Mouse (Mus musculus): ENCODE data around the gene Rhbdf2.
"Not testable (repeated sequence)": the region's sequence is repeated elsewhere in the genome, so short reads cannot be mapped to it uniquely, and the experiment has no call there.

Rhbdf2 gene

GRCm38 (mm10) chr11:116626299-116627071, at the start of gene Rhbdf2:
Rhbdf2 (minus strand) TSS chr11:116627019.
- DNase-seq (ENCODE audit: low spot score in 2 of 2), result no peak

GRCm38 (mm10) chr11:116676175-116676976, 49.6 kb upstream of the Rhbdf2 start:
- no peak for DNase-seq (ENCODE audit: low spot score in 2 of 2)

GRCm38 (mm10) chr11:116675429-116675828, 48.6 kb upstream of the Rhbdf2 start:
- DNase-seq (ENCODE audit: low spot score in 2 of 2), result not testable (repeated sequence)

- DNase-seq (ENCODE audit: low spot score in 2 of 2), result no peak
These were observed 48.0 kb upstream of the Rhbdf2 start for GRCm38 (mm10) chr11:116674616-116675379.

- DNase-seq (ENCODE audit: low spot score in 2 of 2), result no peak
These were observed 46.6 kb upstream of the Rhbdf2 start for GRCm38 (mm10) chr11:116673410-116673809.

- no peak for DNase-seq (ENCODE audit: low spot score in 2 of 2)
These were observed 45.8 kb upstream of the Rhbdf2 start for GRCm38 (mm10) chr11:116672595-116672994.

GRCm38 (mm10) chr11:116671845-116672434, 45.1 kb upstream of the Rhbdf2 start:
- no peak for DNase-seq (ENCODE audit: low spot score in 2 of 2)

- peak; percentile 97 to 99 for DNase-seq (ENCODE audit: low spot score in 2 of 2)
These were observed 44.5 kb upstream of the Rhbdf2 start for GRCm38 (mm10) chr11:116671112-116671844.

GRCm38 (mm10) chr11:116670386-116670785, 43.6 kb upstream of the Rhbdf2 start:
- DNase-seq (ENCODE audit: low spot score in 2 of 2), result no peak

- DNase-seq (ENCODE audit: low spot score in 2 of 2), result peak; percentile 19 to 27
These were observed 43.1 kb upstream of the Rhbdf2 start for GRCm38 (mm10) chr11:116669787-116670365.

GRCm38 (mm10) chr11:116669316-116669715, 42.5 kb upstream of the Rhbdf2 start:
- DNase-seq (ENCODE audit: low spot score in 2 of 2), result no peak

- DNase-seq (ENCODE audit: low spot score in 2 of 2), result no peak
These were observed 42.0 kb upstream of the Rhbdf2 start for GRCm38 (mm10) chr11:116668839-116669238.

- no peak for DNase-seq (ENCODE audit: low spot score in 2 of 2)
These were observed 41.6 kb upstream of the Rhbdf2 start for GRCm38 (mm10) chr11:116668381-116668825.

GRCm38 (mm10) chr11:116667930-116668329, 41.1 kb upstream of the Rhbdf2 start:
- DNase-seq (ENCODE audit: low spot score in 2 of 2), result no peak

GRCm38 (mm10) chr11:116667012-116667411, 40.2 kb upstream of the Rhbdf2 start:
- not testable (repeated sequence) for DNase-seq (ENCODE audit: low spot score in 2 of 2)

- DNase-seq (ENCODE audit: low spot score in 2 of 2), result no peak
These were observed 39.7 kb upstream of the Rhbdf2 start for GRCm38 (mm10) chr11:116666566-116666965.

GRCm38 (mm10) chr11:116665289-116665688, 38.5 kb upstream of the Rhbdf2 start:
- DNase-seq (ENCODE audit: low spot score in 2 of 2), result no peak

- no peak for DNase-seq (ENCODE audit: low spot score in 2 of 2)
These were observed 35.1 kb upstream of the Rhbdf2 start for GRCm38 (mm10) chr11:116661948-116662377.

GRCm38 (mm10) chr11:116661291-116661947, 34.6 kb upstream of the Rhbdf2 start:
- peak in 1 of 2 experiments; percentile 20 for DNase-seq (ENCODE audit: low spot score in 2 of 2)

- DNase-seq (ENCODE audit: low spot score in 2 of 2), result no peak
These were observed 33.4 kb upstream of the Rhbdf2 start for GRCm38 (mm10) chr11:116660181-116660580.
